Mouse (Mus musculus) ovary, adult 10 weeks (tissue): ENCODE measurements around the gene Ccnj. TPM values are rescaled to one million over a fixed set of nuclear protein-coding genes. Genes with fewer than 3 reads are reported as not detected.

Experiments
- polyA plus RNA-seq: library from polyadenylated mRNA; stranded (reverse); fragments of 350-450 nt; fragmentation: Illumina TruSeq; extraction: RNeasy Lipid Tissue Mini Kit (QIAGEN cat#74804); gene quantifications from one replicate; pipeline ENCODE4 v1.2.3, GENCODE M21; 2014

Gene Ccnj
- 12.9 TPM for polyA plus RNA-seq

GRCm38 (mm10) chr19:40830703-40831415 is at the start of gene Ccnj:
Gene Ccnj, plus strand, starts transcription at chr19:40831279.

GRCm38 (mm10) chr19:40894519-40895392 is 63.7 kb downstream of the Ccnj start, which contains the start of gene Zfp518a:
Gene Zfp518a, plus strand, starts transcription at chr19:40894705.

Other genes with a start within 250 kb of the Ccnj start
- gene Aldh18a1, start 242.8 kb upstream of the Ccnj start, polyA plus RNA-seq: 13.7 TPM
- gene Tctn3, start 219.0 kb upstream of the Ccnj start, polyA plus RNA-seq: 8.0 TPM
- 89.5 TPM for gene Entpd1, start 218.9 kb upstream of the Ccnj start, polyA plus RNA-seq
- 1.1 TPM for gene Cc2d2b, start 82.5 kb upstream of the Ccnj start, polyA plus RNA-seq
- 71.2 TPM for gene Zfp518a, start 63.4 kb downstream of the Ccnj start, polyA plus RNA-seq
- gene Blnk, start 163.3 kb downstream of the Ccnj start, polyA plus RNA-seq: 5.9 TPM
- not detected for gene Dntt, start 198.0 kb downstream of the Ccnj start, polyA plus RNA-seq
- gene Opalin, start 245.8 kb downstream of the Ccnj start, polyA plus RNA-seq: not detected